Mouse (Mus musculus): Measurements from ENCODE around the gene Klc3. TPM values are rescaled to one million over a fixed set of nuclear protein-coding genes. Genes with fewer than 3 reads are reported as not detected.

Gene Klc3
- 17.0 TPM for polyA plus RNA-seq (2017; shearing (Covaris generic))

GRCm38 (mm10) chr7:19403731-19404296, at the start of gene Klc3:
Gene Klc3, minus strand, starts transcription at chr7:19404104.

GRCm38 (mm10) chr7:19404476-19404875, 572 bp upstream of the Klc3 start, which contains the start of gene Ckm:
Gene Ckm, plus strand, starts transcription at chr7:19404776.

GRCm38 (mm10) chr7:19381377-19382165, 22.3 kb downstream of the Klc3 start, which contains the start of gene Ercc2:
Gene Ercc2, plus strand, starts transcription at chr7:19382010.

GRCm38 (mm10) chr7:19359299-19359891, 44.5 kb downstream of the Klc3 start, which contains the start of the genes Cd3eap and Ppp1r13l:
Gene Cd3eap, minus strand, starts transcription at chr7:19359483.
Gene Ppp1r13l, plus strand, starts transcription at chr7:19359749.

Other genes starting within 250 kb of the Klc3 start
- gene Gipr, start 238.0 kb downstream of the Klc3 start, polyA plus RNA-seq (2017; shearing (Covaris generic)) = not detected
- gene Eml2, start 227.7 kb downstream of the Klc3 start, polyA plus RNA-seq (2017; shearing (Covaris generic)) = 31.6 TPM
- gene Gpr4, start 191.6 kb downstream of the Klc3 start, polyA plus RNA-seq (2017; shearing (Covaris generic)) = 0.16 TPM
- 25.4 TPM for gene Opa3, start 175.8 kb downstream of the Klc3 start, polyA plus RNA-seq (2017; shearing (Covaris generic))
- 333 TPM for gene Vasp, start 132.3 kb downstream of the Klc3 start, polyA plus RNA-seq (2017; shearing (Covaris generic))
- 2.8 TPM for gene Ppm1n, start 124.0 kb downstream of the Klc3 start, polyA plus RNA-seq (2017; shearing (Covaris generic))
- gene Rtn2, start 121.5 kb downstream of the Klc3 start, polyA plus RNA-seq (2017; shearing (Covaris generic)) = not detected
- 0.78 TPM for gene Fosb, start 94.1 kb downstream of the Klc3 start, polyA plus RNA-seq (2017; shearing (Covaris generic))
- gene Ercc1, start 59.3 kb downstream of the Klc3 start, polyA plus RNA-seq (2017; shearing (Covaris generic)) = 86.2 TPM
- 13.9 TPM for gene Cd3eap, start 44.6 kb downstream of the Klc3 start, polyA plus RNA-seq (2017; shearing (Covaris generic))
- 0.20 TPM for gene Ppp1r13l, start 44.4 kb downstream of the Klc3 start, polyA plus RNA-seq (2017; shearing (Covaris generic))
- 9.9 TPM for gene Ercc2, start 22.1 kb downstream of the Klc3 start, polyA plus RNA-seq (2017; shearing (Covaris generic))
- not detected for gene Ckm, start 672 bp upstream of the Klc3 start, polyA plus RNA-seq (2017; shearing (Covaris generic))
- gene Mark4, start 54.7 kb upstream of the Klc3 start, polyA plus RNA-seq (2017; shearing (Covaris generic)) = 2.0 TPM
- not detected for gene Exoc3l2, start 59.2 kb upstream of the Klc3 start, polyA plus RNA-seq (2017; shearing (Covaris generic))
- gene Bloc1s3, start 104.3 kb upstream of the Klc3 start, polyA plus RNA-seq (2017; shearing (Covaris generic)) = 0.28 TPM
- 115 TPM for gene Trappc6a, start 104.3 kb upstream of the Klc3 start, polyA plus RNA-seq (2017; shearing (Covaris generic))
- gene Nkpd1, start 113.7 kb upstream of the Klc3 start, polyA plus RNA-seq (2017; shearing (Covaris generic)) = not detected
- 4.3 TPM for gene Ppp1r37, start 159.0 kb upstream of the Klc3 start, polyA plus RNA-seq (2017; shearing (Covaris generic))
- gene Zfp296, start 173.2 kb upstream of the Klc3 start, polyA plus RNA-seq (2017; shearing (Covaris generic)) = 1.6 TPM
- 95.3 TPM for gene Gemin7, start 173.5 kb upstream of the Klc3 start, polyA plus RNA-seq (2017; shearing (Covaris generic))
- gene Clasrp, start 200.4 kb upstream of the Klc3 start, polyA plus RNA-seq (2017; shearing (Covaris generic)) = 15.3 TPM
- gene Relb, start 225.3 kb upstream of the Klc3 start, polyA plus RNA-seq (2017; shearing (Covaris generic)) = 24.3 TPM